Mouse (Mus musculus): ENCODE results near the gene Zc3h7a.

DNA sequence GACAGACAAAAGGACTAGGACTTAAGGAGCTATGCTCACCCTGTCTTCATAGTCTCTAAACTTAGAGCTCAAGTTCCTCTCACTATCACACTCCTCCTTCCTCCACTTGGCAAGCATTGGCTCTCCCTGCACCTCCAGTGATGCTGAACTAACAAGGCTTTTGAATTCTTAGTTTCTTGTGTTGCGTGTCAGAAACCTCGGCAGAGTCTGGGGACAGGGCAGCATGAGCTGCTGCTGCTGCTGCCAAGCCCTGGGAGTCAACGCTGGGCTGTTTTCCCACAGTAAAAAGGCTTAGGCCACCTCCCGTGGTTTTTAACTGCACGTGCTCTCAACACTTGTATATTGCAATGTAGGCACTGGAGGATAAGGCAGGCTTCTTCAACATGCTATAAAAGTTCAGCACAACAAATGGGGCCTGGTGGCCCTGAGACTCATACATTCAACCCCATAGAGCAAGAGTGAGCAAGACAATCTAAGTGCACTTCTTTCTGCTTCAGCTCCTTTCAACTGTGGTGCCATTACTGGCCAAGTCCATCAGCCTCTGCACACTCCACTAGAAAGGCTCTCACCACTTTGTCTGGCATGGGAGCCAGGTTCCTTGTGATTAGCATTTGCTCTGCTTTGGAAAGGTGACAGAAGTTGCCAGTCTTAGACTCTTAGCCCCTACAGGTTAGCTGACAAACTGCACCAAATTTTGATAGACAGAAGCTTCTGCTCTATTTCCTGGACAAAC is 89.2 kb downstream of the Zc3h7a start:
- TF ChIP-seq POLR2A (IDR thresholded peaks at IDR 0.05; ENCODE audit: insufficient read depth, low read length) = no peak
- TF ChIP-seq CTCF (IDR thresholded peaks at IDR 0.05; ENCODE audit: low read depth, low read length) = no peak
- TF ChIP-seq EP300 (IDR thresholded peaks at IDR 0.05; ENCODE audit: insufficient read depth, low read depth, low read length) = no peak
